Mouse (Mus musculus) G1E (cell line): ENCODE results near the gene Rfx8. TPM values are rescaled to one million over a fixed set of nuclear protein-coding genes. Genes with fewer than 3 reads are reported as not detected.

Experiments used
- ATAC-seq: 2 replicates; pipeline ENCODE4 v1.8.0; 2016; ENCODE audit warnings: mild to moderate bottlenecking; ENCODE audit not compliant: insufficient number of reproducible peaks, poor library complexity, low FRiP score, severe bottlenecking; ENCODE audit errors: extremely low read depth
- DNase-seq: peaks from one replicate; pipeline ENCODE4 v3.0.0; 2012; ENCODE audit warnings: low spot score
- H3K27me3 ChIP-seq: 2 replicates; pipeline ENCODE4 v1.6.1; 2012; ENCODE audit warnings: mild to moderate bottlenecking, low read length, inconsistent platforms; ENCODE audit not compliant: insufficient read depth
- H3K36me3 ChIP-seq: replicated peaks from 2 replicates; pipeline ENCODE3; 2012; ENCODE audit warnings: mild to moderate bottlenecking, inconsistent platforms
- H3K4me1 ChIP-seq: 2 replicates; pipeline ENCODE4 v1.6.1; 2012; ENCODE audit warnings: low read depth, low read length, inconsistent platforms, mixed read lengths; ENCODE audit not compliant: insufficient read depth
- H3K4me3 ChIP-seq: 2 replicates; pipeline ENCODE4 v1.5.1; 2012; ENCODE audit warnings: low read depth, mild to moderate bottlenecking, inconsistent platforms, low read length, moderate library complexity, mixed read lengths
- H3K9me3 ChIP-seq: replicated peaks from 2 replicates; pipeline ENCODE4 v1.6.1; 2012; ENCODE audit warnings: inconsistent platforms
- CTCF ChIP-seq: IDR thresholded peaks from 2 replicates; pipeline ENCODE4 v1.5.1; 2012; ENCODE audit warnings: low read depth, low read length, inconsistent platforms, mixed read lengths
- GATA1 ChIP-seq: IDR thresholded peaks from 2 replicates; pipeline ENCODE4 v1.6.1; 2012; ENCODE audit warnings: borderline replicate concordance, low read length, inconsistent platforms, mixed read lengths
- GATA2 ChIP-seq: IDR thresholded peaks from 2 replicates; pipeline ENCODE4 v1.6.1; 2012; ENCODE audit warnings: low read depth, low read length, inconsistent platforms, borderline replicate concordance
- POLR2AphosphoS5 ChIP-seq: IDR thresholded peaks from 2 replicates; pipeline ENCODE4 v1.6.1; 2012; ENCODE audit warnings: low read depth, low read length, inconsistent platforms; ENCODE audit not compliant: insufficient replicate concordance
- TAL1 ChIP-seq: conservative IDR thresholded peaks from 2 replicates; pipeline ENCODE4 v1.6.1; 2012; ENCODE audit warnings: low read depth, low read length, inconsistent platforms, mixed read lengths
- polyA plus RNA-seq: library from polyadenylated mRNA; stranded (reverse); fragments of >175 nt; gene quantifications from 2 replicates; pipeline ENCODE4 v1.2.3, GENCODE M21; 2012
- total RNA-seq, 2 experiments: library from RNA; stranded (forward) in 1 of 2; stranded (reverse) in 1 of 2; fragments of 200-1000 nt in 1 of 2; fragments of >200 nt in 1 of 2; fragmentation: Nextera tagmentation in 1 of 2; gene quantifications; 2 replicates each; pipeline ENCODE4 v1.2.3; 2014 to 2017

The Rfx8 gene
- total and polyA plus RNA-seq, 3 experiments = 0.22 TPM; not detected in 2

- Histone ChIP-seq H3K4me1 (no peaks in the 10 kb centered on the region), H3K9me3 (no peaks in the 10 kb centered on the region), H3K4me3 (no peak overlapping the region), H3K27me3 (peaks cover 8% of the 10 kb centered on the region), H3K36me3 (no peaks in the 10 kb centered on the region)
- ATAC-seq = no peak
- no peak for DNase-seq
- TF ChIP-seq GATA1 (no peak), GATA2 (no peak), POLR2AphosphoS5 (no peak), CTCF (no peak), TAL1 (no peak)
Observed at GRCm38 (mm10) chr1:39760181-39760715, 39.5 kb upstream of the Rfx8 start.

- TF ChIP-seq POLR2AphosphoS5 = no peak
- no peak for TF ChIP-seq CTCF
- TF ChIP-seq TAL1 = no peak
- Histone ChIP-seq H3K4me3 (no peak overlapping the region), H3K9me3 (no peaks in the 10 kb centered on the region), H3K36me3 (no peaks in the 10 kb centered on the region), H3K4me1 (no peaks in the 10 kb centered on the region), H3K27me3 (peaks cover 8% of the 10 kb centered on the region)
- ATAC-seq = no peak
- no peak for DNase-seq
Observed at GRCm38 (mm10) chr1:39759231-39760175, 38.7 kb upstream of the Rfx8 start.

- H3K27me3 ChIP-seq = peaks cover 8% of the 10 kb centered on the region
- no peaks in the 10 kb centered on the region for H3K4me1 ChIP-seq
- no peak overlapping the region for H3K4me3 ChIP-seq
- ATAC-seq (no peak), DNase-seq (no peak)
- H3K9me3 ChIP-seq = no peaks in the 10 kb centered on the region
- no peak for TF ChIP-seq GATA1
- no peak for TF ChIP-seq CTCF
- TF ChIP-seq TAL1 = no peak
- no peak for TF ChIP-seq GATA2
- no peak for TF ChIP-seq POLR2AphosphoS5
- no peaks in the 10 kb centered on the region for H3K36me3 ChIP-seq
Observed at GRCm38 (mm10) chr1:39758244-39758643, 37.4 kb upstream of the Rfx8 start.

GRCm38 (mm10) chr1:39756952-39757351 lies 36.2 kb upstream of the Rfx8 start:
- no peaks in the 10 kb centered on the region for H3K9me3 ChIP-seq
- no peaks in the 10 kb centered on the region for H3K4me1 ChIP-seq
- peaks cover 6% of the 10 kb centered on the region for H3K27me3 ChIP-seq
- no peak for ATAC-seq
- TF ChIP-seq TAL1 (no peak), CTCF (no peak), POLR2AphosphoS5 (no peak), GATA1 (no peak), GATA2 (no peak)
- no peaks in the 10 kb centered on the region for H3K36me3 ChIP-seq
- H3K4me3 ChIP-seq = no peak overlapping the region
- DNase-seq = no peak

DNA sequence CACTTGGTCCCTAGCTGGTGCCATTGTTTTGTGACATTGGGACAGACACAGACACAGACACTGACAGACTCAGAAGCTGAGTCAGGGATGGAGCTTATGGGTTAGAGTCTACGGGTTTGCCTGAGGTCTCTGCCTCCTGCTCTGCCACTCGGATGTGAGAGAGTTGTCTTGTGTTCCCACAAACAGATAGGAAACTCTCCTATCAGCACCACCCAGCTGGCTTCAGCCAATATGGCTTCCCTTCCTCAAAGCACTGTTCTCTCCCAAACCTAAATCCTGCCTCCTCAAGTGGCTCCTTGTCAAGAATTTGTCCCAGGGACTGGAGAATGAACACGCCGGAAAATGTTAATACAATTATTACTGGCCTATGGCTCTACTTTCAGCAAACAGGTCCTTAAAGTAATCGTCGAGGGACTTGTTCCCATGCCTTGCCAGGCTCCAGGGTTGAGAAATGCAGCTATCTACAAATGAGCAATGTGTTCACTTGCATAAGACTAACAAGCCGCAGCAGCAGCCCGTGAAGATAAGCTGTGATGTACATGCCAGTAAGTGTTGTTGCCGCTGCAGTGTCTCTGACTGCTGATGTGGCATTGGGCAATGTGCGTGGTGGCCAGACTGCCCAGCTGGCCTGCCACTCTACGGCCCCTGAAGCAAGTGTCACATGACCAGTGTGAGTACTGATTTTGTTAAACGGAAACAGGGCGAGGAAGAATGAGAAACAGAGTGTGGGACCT lies 33.6 kb upstream of the Rfx8 start:
- ATAC-seq (no peak), DNase-seq (no peak)
- no peaks in the 10 kb centered on the region for H3K9me3 ChIP-seq
- no peaks in the 10 kb centered on the region for H3K4me1 ChIP-seq
- no peak for TF ChIP-seq GATA2
- no peak for TF ChIP-seq GATA1
- TF ChIP-seq TAL1 = no peak
- no peak for TF ChIP-seq POLR2AphosphoS5
- TF ChIP-seq CTCF = no peak
- H3K27me3 ChIP-seq = no peaks in the 10 kb centered on the region
- H3K36me3 ChIP-seq = no peaks in the 10 kb centered on the region
- no peak overlapping the region for H3K4me3 ChIP-seq

GRCm38 (mm10) chr1:39751537-39751936 lies 30.7 kb upstream of the Rfx8 start:
- no peak for TF ChIP-seq GATA2
- TF ChIP-seq POLR2AphosphoS5 = no peak
- no peak for TF ChIP-seq CTCF
- no peak for TF ChIP-seq GATA1
- no peak for TF ChIP-seq TAL1
- H3K9me3 ChIP-seq = no peaks in the 10 kb centered on the region
- DNase-seq = no peak
- no peaks in the 10 kb centered on the region for H3K4me1 ChIP-seq
- no peak for ATAC-seq
- H3K4me3 ChIP-seq = no peak overlapping the region
- H3K36me3 ChIP-seq = no peaks in the 10 kb centered on the region
- H3K27me3 ChIP-seq = no peaks in the 10 kb centered on the region
